Mouse (Mus musculus) hindbrain, embryonic 12.5 days (tissue): ENCODE measurements at regions not wholly inside any gene's neighbourhood (a gene's known extent, or its start where the extent isn't known, plus 50 kb on each side); places are given as distances from the start of the nearest gene placed in this dataset.

Experiments used
- ATAC-seq: fragments of 200-750 bp; cut with Nextera tagmentation; 2 replicates; pipeline ENCODE4 v1.8.0; 2017; ENCODE audit warnings: moderate TSS enrichment; ENCODE audit not compliant: low FRiP score
- H3K27ac ChIP-seq: fragments of 300-500 bp; sonication (generic); 2 replicates; pipeline ENCODE4 v1.5.1; 2016; ENCODE audit warnings: mild to moderate bottlenecking
- H3K27me3 ChIP-seq: fragments of 300-500 bp; sonication (generic); 2 replicates; pipeline ENCODE4 v1.6.1; 2016; ENCODE audit warnings: mild to moderate bottlenecking
- H3K36me3 ChIP-seq: fragments of 300-500 bp; sonication (generic); 2 replicates; pipeline ENCODE4 v1.6.1; 2016; ENCODE audit warnings: mild to moderate bottlenecking
- H3K4me1 ChIP-seq: fragments of 300-500 bp; sonication (generic); 2 replicates; pipeline ENCODE4 v1.6.1; 2016
- H3K4me2 ChIP-seq: fragments of 300-500 bp; sonication (generic); replicated peaks from 2 replicates; pipeline ENCODE4 v1.6.1; 2016; ENCODE audit warnings: mild to moderate bottlenecking
- H3K4me3 ChIP-seq: fragments of 300-500 bp; sonication (generic); 2 replicates; pipeline ENCODE4 v1.5.1; 2016; ENCODE audit warnings: mild to moderate bottlenecking
- H3K9ac ChIP-seq: fragments of 300-500 bp; sonication (generic); 2 replicates; pipeline ENCODE4 v1.6.1; 2016; ENCODE audit warnings: mild to moderate bottlenecking, moderate library complexity
- H3K9me3 ChIP-seq: fragments of 300-500 bp; sonication (generic); replicated peaks from 2 replicates; pipeline ENCODE4 v1.6.1; 2016; ENCODE audit warnings: mild to moderate bottlenecking
- WGBS: fragments of 180-500 bp; shearing (Covaris S2); methylation state at CpG from one replicate; pipeline ENCODE4 v1.1.7; 2016; 5-methylcytosine and 5-hydroxymethylcytosine counted together

DNA sequence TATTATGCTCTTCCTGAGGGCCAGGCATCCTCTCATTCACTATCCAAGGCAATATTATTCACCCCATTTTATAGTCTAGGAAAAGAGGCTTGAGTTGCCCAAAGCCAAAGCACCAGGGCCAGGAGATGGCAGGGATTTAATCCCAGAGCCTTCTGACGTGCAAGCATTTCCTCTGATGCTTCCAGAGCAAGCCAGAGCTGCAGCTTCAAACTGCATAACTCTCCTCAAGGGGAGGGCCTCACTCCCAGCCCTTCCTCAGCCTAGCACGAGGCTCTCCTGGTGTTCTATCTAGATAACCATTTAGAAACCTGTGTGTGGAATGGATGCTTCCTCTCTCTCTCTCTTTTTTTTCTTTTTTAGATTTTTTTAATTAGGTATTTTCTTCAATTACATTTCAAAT is 130.0 kb upstream of the Syt13 start:
- ATAC-seq = no peak
- H3K9ac ChIP-seq = no peak overlapping the region
- no peak overlapping the region for H3K27ac ChIP-seq
- H3K9me3 ChIP-seq = no peaks in the 10 kb centered on the region
- H3K4me2 ChIP-seq = no peak overlapping the region
- WGBS = 72% methylated on average over 2 of the region's 2 CpGs
- no peaks in the 10 kb centered on the region for H3K27me3 ChIP-seq
- H3K4me1 ChIP-seq = no peaks in the 10 kb centered on the region
- H3K4me3 ChIP-seq = no peak overlapping the region
- H3K36me3 ChIP-seq = no peaks in the 10 kb centered on the region

DNA sequence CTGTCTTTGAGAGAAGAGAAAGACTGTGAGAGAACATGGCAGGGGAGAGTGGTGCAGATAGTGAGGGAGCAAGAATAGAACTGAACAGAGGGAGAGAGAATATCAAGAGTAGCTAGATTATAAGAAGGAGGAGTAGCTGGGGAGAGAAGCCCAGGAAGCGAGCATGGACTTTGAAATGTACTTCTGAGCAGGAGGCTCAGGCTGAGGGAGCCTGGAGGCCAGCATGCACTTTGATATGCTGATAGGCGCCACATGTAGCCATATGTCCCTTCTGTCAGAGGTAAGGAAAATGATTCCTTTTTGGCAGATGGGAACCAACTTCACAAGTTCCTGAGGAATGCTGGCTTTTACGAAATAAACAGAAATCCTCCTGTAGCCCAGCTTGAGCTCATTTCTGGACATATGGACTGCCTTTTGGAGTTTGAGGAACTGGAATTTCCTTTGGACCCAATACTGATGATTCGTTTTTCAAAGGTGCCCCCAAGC is 126.9 kb upstream of the Syt13 start:
- WGBS = 65% methylated on average over 4 of the region's 4 CpGs
- H3K36me3 ChIP-seq = no peaks in the 10 kb centered on the region
- ATAC-seq = no peak
- no peaks in the 10 kb centered on the region for H3K27me3 ChIP-seq
- no peak overlapping the region for H3K4me2 ChIP-seq
- no peaks in the 10 kb centered on the region for H3K4me1 ChIP-seq
- no peak overlapping the region for H3K27ac ChIP-seq
- H3K9ac ChIP-seq = no peak overlapping the region
- no peak overlapping the region for H3K4me3 ChIP-seq
- no peaks in the 10 kb centered on the region for H3K9me3 ChIP-seq

GRCm38 (mm10) chr2:92788875-92789274 is 126.0 kb upstream of the Syt13 start:
- 84% methylated on average over 5 of the region's 5 CpGs for WGBS
- Histone ChIP-seq H3K4me1 (no peaks in the 10 kb centered on the region), H3K27me3 (no peaks in the 10 kb centered on the region), H3K4me2 (no peak overlapping the region), H3K9ac (no peak overlapping the region), H3K36me3 (no peaks in the 10 kb centered on the region), H3K4me3 (no peak overlapping the region), H3K27ac (no peak overlapping the region), H3K9me3 (no peaks in the 10 kb centered on the region)
- no peak for ATAC-seq

DNA sequence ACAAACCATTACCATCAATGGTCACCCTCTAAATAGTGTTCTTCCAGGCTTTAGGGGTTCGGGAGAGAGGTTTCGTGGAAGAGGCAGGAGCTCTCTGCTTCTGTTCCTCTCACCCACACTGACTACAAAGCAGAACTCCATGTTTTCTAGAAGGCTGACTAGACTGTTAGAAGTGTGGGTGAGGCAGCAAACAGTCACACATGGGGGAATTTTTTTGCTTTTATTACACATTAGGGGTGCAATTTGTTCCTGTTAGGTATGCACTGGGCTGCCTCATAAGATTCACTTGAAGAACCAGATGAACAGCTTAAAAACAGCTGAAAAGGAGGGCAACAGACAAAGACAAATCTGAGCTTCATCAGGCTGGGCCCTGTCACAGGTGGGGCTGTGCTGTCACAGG is 124.5 kb upstream of the Syt13 start:
- no peak for ATAC-seq
- Histone ChIP-seq H3K36me3 (no peaks in the 10 kb centered on the region), H3K27me3 (no peaks in the 10 kb centered on the region), H3K27ac (no peak overlapping the region), H3K4me3 (no peak overlapping the region), H3K4me2 (no peak overlapping the region), H3K9ac (no peak overlapping the region), H3K9me3 (no peaks in the 10 kb centered on the region), H3K4me1 (no peaks in the 10 kb centered on the region)
- 83% methylated on average over 2 of the region's 2 CpGs for WGBS

DNA sequence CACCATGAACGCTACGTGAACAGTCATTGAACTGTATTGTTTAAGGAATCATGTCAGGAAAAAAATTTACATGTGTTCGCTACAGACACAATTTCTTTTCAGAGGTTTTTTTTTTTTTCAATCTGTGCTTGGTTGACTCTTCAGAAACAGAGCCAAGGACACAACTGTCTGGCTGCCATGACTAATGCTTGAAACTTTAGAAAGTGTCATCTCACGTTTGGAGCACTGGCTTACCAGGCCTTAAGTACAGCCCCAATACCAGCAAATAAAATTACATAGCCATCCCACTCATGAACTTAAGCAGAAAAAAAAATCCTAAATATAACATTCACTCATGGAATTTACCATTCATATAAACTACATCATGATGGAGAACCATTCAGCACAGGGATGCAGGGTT is 115.1 kb upstream of the Syt13 start:
- no peaks in the 10 kb centered on the region; the same call in 1 of the 2 replicates for H3K27me3 ChIP-seq
- no peaks in the 10 kb centered on the region for H3K36me3 ChIP-seq
- H3K27ac ChIP-seq = no peak overlapping the region
- H3K9ac ChIP-seq = no peak overlapping the region
- H3K4me3 ChIP-seq = no peak overlapping the region
- no peak overlapping the region for H3K4me2 ChIP-seq
- ATAC-seq = no peak
- no peaks in the 10 kb centered on the region for H3K9me3 ChIP-seq
- H3K4me1 ChIP-seq = no peaks in the 10 kb centered on the region
- 90% methylated on average over 4 of the region's 4 CpGs for WGBS

DNA sequence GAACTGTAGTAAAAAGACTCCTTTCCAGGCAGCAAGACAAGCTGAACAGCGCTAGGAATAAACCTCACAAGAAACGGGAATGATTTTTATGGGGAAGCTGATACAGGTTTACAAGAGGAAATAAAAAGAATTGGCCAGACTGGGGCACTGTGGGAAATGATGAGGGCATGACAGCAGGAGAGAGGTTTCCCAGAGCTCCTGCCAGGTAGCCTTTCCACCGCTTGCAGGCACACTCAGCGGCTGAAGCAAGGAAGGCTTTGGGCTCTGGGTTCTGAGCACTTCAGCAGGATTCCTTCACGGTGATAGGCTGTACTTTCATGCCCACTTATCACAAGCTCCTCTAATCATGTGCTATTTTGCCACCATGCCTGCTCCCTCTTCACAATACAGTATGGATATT is 114.2 kb upstream of the Syt13 start:
- Histone ChIP-seq H3K27ac (no peak overlapping the region), H3K9me3 (no peaks in the 10 kb centered on the region), H3K27me3 (no peaks in the 10 kb centered on the region; the same call in 1 of the 2 replicates), H3K36me3 (no peaks in the 10 kb centered on the region), H3K4me3 (no peak overlapping the region), H3K4me1 (no peaks in the 10 kb centered on the region), H3K4me2 (no peak overlapping the region), H3K9ac (no peak overlapping the region)
- no peak for ATAC-seq
- WGBS = 76% methylated on average over 5 of the region's 5 CpGs

- H3K4me1 ChIP-seq = peaks cover 33% of the 10 kb centered on the region
- H3K4me2 ChIP-seq = no peak overlapping the region
- ATAC-seq = no peak
- no peaks in the 10 kb centered on the region for H3K36me3 ChIP-seq
- H3K4me3 ChIP-seq = no peak overlapping the region
- no peak overlapping the region for H3K27ac ChIP-seq
- H3K9ac ChIP-seq = no peak overlapping the region
- WGBS = 81% methylated on average over 1 of the region's 1 CpGs
- no peaks in the 10 kb centered on the region; the same call in 1 of the 2 replicates for H3K27me3 ChIP-seq
- H3K9me3 ChIP-seq = no peaks in the 10 kb centered on the region
Observed at GRCm38 (mm10) chr2:92804916-92805315, 110.0 kb upstream of the Syt13 start.

DNA sequence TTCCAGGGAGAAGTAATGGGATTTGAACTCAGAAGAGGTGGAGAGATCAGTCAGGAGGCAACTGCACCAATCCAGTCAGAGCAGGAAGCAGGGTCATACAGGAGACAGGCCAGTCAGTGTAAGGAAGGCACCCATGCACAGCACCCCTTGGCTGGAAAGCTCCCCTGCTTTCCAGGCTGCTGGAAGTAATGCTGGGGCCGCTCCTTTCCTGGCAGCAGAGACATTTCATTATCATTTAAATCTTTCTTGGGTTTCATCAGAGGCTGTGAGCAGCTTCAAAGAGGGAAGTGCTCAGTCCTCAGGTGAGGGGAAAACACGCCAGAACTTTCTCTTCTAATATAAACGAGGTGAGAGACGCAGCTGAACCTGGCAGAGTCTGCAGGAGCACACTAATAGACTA is 109.1 kb upstream of the Syt13 start:
- H3K9ac ChIP-seq = no peak overlapping the region
- WGBS = 27% methylated on average over 4 of the region's 4 CpGs

DNA sequence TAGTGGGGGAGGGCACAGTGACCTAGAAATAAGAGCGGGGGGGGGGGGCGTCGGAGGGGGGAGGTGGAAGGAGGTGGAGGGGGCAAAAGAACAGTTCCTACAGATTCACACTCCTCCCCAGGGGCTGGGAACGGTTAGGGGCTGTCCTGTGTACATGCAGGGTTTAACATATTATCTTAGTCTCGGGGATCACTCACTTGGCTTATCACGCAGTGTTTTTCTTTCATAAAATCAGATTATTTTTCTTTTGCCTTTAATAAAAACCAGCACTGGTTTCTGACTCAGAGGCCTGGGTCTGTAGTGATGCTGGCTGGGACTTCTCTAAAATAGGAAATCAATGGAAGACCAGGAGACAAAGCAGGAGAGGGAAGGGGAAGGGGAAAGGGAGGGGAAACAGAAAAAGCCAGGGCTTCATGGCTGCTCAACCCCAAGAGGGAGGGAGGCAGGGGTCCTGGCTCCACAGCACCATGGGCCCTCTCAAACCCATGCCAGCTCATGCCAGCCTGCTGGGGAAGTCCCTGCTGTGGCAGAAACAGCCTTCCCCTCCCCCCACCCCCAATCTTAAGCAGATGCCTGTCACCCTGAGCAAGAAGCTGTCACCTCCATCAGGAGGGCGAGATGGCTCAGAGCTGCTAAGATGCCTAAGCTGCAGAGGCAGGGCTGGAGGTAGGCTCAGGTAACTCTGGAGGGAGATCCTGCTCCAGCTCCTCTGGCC is 108.3 kb upstream of the Syt13 start:
- 11% methylated on average over 6 of the region's 7 CpGs for WGBS
- H3K9ac ChIP-seq = no peak overlapping the region
- no peaks in the 10 kb centered on the region; the same call in 1 of the 2 replicates for H3K27me3 ChIP-seq
- peak overlapping the region; percentile 13; the same call in 1 of the 2 replicates for H3K4me2 ChIP-seq
- peaks cover 33% of the 10 kb centered on the region for H3K4me1 ChIP-seq
- no peak overlapping the region for H3K4me3 ChIP-seq
- H3K9me3 ChIP-seq = no peaks in the 10 kb centered on the region
- ATAC-seq = peak; percentile 49
- peak overlapping the region; percentile 82 for H3K27ac ChIP-seq
- H3K36me3 ChIP-seq = no peaks in the 10 kb centered on the region

More for the DNA sequence above, 109.1 kb upstream of the Syt13 start:
- peak overlapping the region; percentile 82 for H3K27ac ChIP-seq
- no peak overlapping the region for H3K4me2 ChIP-seq
- peaks cover 33% of the 10 kb centered on the region for H3K4me1 ChIP-seq
- H3K9me3 ChIP-seq = no peaks in the 10 kb centered on the region
- no peaks in the 10 kb centered on the region for H3K36me3 ChIP-seq
- no peaks in the 10 kb centered on the region; the same call in 1 of the 2 replicates for H3K27me3 ChIP-seq
- H3K4me3 ChIP-seq = no peak overlapping the region
- ATAC-seq = no peak

DNA sequence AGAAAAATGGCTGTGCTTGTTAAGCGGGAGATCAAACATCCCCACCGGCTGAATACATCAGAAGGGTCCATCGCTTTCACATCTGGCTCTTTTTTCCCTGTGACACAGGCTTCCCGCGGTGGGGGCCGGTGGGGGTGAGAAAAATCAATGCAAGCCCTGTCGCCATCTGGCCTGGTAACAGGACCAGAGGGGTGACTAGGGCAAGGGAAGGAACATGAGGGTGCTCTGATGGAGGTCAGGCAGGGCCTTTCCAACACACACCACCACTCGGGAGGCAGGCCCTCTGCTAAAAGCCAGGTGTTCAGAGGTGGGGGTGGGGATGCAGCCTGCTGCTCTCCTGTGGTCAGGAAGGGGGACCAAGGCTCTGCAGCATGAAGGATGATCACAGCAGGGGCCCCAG is 107.5 kb upstream of the Syt13 start:
- Histone ChIP-seq H3K27me3 (no peaks in the 10 kb centered on the region; the same call in 1 of the 2 replicates), H3K9ac (0 out of 2 replicates have a peak overlapping the region, but pooled peaks have one; percentile 28), H3K36me3 (no peaks in the 10 kb centered on the region), H3K27ac (peak overlapping the region; percentile 82), H3K4me1 (peaks cover 33% of the 10 kb centered on the region), H3K4me3 (no peak overlapping the region), H3K4me2 (no peak overlapping the region), H3K9me3 (no peaks in the 10 kb centered on the region)
- 8% methylated on average over 8 of the region's 8 CpGs for WGBS
- no peak for ATAC-seq

DNA sequence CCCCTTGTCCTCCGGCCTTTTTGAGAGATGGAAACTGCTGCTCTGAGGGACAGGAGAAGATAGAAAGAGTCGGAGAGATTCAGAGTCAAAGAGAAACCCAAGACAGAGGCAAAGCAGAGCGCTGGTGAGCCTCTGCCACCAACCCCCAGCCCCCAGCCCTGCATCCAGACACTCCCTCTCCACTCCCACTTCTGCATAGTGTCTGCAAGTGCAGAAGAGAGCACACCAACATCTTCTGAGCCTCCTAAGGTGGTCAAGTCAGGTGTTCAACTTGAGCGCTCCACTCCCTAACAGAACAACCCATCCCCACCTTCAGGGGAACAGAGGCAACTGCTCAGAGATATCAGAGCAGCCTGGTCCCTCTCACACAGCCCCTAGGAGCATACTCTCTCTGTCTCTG is 106.8 kb upstream of the Syt13 start:
- Histone ChIP-seq H3K9ac (no peak overlapping the region), H3K4me1 (peaks cover 33% of the 10 kb centered on the region), H3K27ac (0 out of 2 replicates have a peak overlapping the region, but pooled peaks have one; percentile 23), H3K4me2 (no peak overlapping the region), H3K4me3 (no peak overlapping the region), H3K9me3 (no peaks in the 10 kb centered on the region), H3K36me3 (no peaks in the 10 kb centered on the region), H3K27me3 (no peaks in the 10 kb centered on the region; the same call in 1 of the 2 replicates)
- ATAC-seq = no peak
- 68% methylated on average over 4 of the region's 4 CpGs for WGBS

- WGBS = 21% methylated on average over 3 of the region's 3 CpGs
- no peaks in the 10 kb centered on the region; the same call in none of the 2 replicates for H3K27me3 ChIP-seq
- no peak overlapping the region for H3K4me2 ChIP-seq
- no peak for ATAC-seq
- no peak overlapping the region for H3K4me3 ChIP-seq
- peaks cover 37% of the 10 kb centered on the region for H3K4me1 ChIP-seq
- H3K9me3 ChIP-seq = no peaks in the 10 kb centered on the region
- H3K36me3 ChIP-seq = no peaks in the 10 kb centered on the region
- H3K27ac ChIP-seq = no peak overlapping the region
- 0 out of 2 replicates have a peak overlapping the region, but pooled peaks have one; percentile 23 for H3K9ac ChIP-seq
Observed at GRCm38 (mm10) chr2:92809226-92809625, 105.7 kb upstream of the Syt13 start.
